Mouse (Mus musculus): ENCODE data around the gene Il6ra. TPM values are rescaled to one million over a fixed set of nuclear protein-coding genes. Genes with fewer than 3 reads are reported as not detected.

Il6ra gene
- polyA plus RNA-seq, 1 experiment from 2014 or later, result 1.6 TPM

GRCm38 (mm10) chr3:89826295-89826694, 86.7 kb downstream of the Il6ra start:
- no peaks in the 10 kb centered on the region for H3K9me3 ChIP-seq (ENCODE audit: control insufficient read depth, low read depth, low read length)
- no peaks in the 10 kb centered on the region for H3K36me3 ChIP-seq (ENCODE audit: control insufficient read depth, insufficient read depth, low read length)
- no peak overlapping the region for H3K4me2 ChIP-seq (replicated peaks; ENCODE audit: low read depth, low read length)
- H3K4me3 ChIP-seq (ENCODE audit: low read depth, low read length), result no peak overlapping the region
- ATAC-seq (ENCODE audit: insufficient number of reproducible peaks, insufficient read depth, low FRiP score, low read depth), result no peak
- H3K27ac ChIP-seq (ENCODE audit: low read length), result no peak overlapping the region
- WGBS, result 56% methylated on average over 3 of the region's 3 CpGs
- no peak overlapping the region for H3K9ac ChIP-seq (replicated peaks; ENCODE audit: low read depth, low read length)
- peaks cover 15% of the 10 kb centered on the region; the same call in 1 of the 2 replicates for H3K27me3 ChIP-seq (ENCODE audit: control insufficient read depth, insufficient read depth, low read length)
- H3K4me1 ChIP-seq (ENCODE audit: control insufficient read depth, insufficient read depth, low read length), result no peaks in the 10 kb centered on the region

DNA sequence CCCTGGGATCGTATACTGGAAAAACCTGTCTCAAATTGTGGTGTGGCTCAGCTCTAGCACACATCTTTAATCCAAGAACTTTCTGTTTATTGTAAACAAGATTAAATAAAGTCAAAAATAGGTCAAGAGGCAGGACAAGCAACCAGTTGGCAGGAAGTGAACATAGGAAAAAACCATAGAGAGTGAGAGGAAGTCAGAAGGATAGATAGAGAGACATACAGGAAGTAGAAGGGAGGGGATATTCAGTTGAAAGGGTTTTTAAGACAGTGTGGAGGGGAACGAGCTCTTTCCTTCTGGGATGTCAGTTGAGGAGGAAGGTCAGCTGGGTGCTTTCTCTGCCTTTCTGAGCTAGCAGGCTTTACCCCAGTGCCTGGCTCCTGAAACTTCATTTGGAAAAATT, 89.4 kb downstream of the Il6ra start:
- no peaks in the 10 kb centered on the region for H3K4me1 ChIP-seq (ENCODE audit: control insufficient read depth, insufficient read depth, low read length)
- no peak overlapping the region for H3K4me2 ChIP-seq (replicated peaks; ENCODE audit: low read depth, low read length)
- H3K36me3 ChIP-seq (ENCODE audit: control insufficient read depth, insufficient read depth, low read length), result no peaks in the 10 kb centered on the region
- WGBS, result 49% methylated on average over 2 of the region's 2 CpGs
- no peaks in the 10 kb centered on the region for H3K27me3 ChIP-seq (ENCODE audit: control insufficient read depth, insufficient read depth, low read length)
- no peak for ATAC-seq (ENCODE audit: insufficient number of reproducible peaks, insufficient read depth, low FRiP score, low read depth)
- H3K4me3 ChIP-seq (ENCODE audit: low read depth, low read length), result no peak overlapping the region
- no peak overlapping the region for H3K9ac ChIP-seq (replicated peaks; ENCODE audit: low read depth, low read length)
- H3K9me3 ChIP-seq (ENCODE audit: control insufficient read depth, low read depth, low read length), result no peaks in the 10 kb centered on the region
- no peak overlapping the region for H3K27ac ChIP-seq (ENCODE audit: low read length)

DNA sequence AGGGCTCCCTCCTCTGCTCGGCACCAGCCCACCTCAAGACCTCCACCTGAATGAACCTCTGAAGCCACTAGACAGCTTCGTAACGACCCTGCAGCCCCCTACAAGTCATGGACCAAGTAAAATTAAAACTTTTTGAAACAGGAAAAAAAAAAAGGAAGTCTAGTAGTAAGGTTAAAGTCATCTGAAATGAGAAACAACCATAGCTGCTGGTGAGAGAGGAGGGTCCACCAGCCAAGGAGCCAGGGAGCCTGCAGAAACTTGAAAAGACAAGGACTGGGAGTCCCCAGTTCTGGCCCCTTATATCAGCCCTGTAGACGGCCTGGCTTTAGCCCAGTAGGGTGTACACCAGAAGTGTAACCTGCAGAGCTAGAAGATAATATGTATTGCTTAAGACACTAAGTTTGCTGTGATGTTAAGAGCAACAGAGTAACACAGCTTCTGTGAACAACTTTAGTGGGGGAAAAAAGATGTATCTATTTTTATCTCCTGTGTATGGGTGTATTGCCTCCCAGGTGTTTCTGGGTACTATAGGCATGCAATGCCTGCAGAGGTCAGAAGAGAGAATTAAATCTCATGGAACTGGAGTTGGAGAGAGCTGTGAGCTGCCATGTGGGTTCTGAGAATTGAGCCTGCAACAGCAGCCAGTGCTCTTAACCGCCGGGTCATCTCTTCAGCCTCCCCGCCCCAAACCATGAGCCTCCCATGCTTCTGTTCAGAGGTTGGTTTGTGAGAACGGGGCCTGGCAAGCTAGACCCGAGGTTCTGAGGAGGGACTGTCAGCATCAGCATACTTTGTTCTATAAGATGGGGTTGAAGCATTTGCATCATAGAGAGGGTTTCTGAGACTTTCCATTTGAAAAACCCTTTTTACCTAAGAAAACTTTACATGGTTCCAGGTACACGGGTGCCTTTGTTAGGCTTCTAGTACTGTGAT, 91.2 kb downstream of the Il6ra start:
- Histone ChIP-seq H3K36me3 (ENCODE audit: control insufficient read depth, insufficient read depth, low read length) (no peaks in the 10 kb centered on the region), H3K9ac (replicated peaks; ENCODE audit: low read depth, low read length) (no peak overlapping the region), H3K27ac (ENCODE audit: low read length) (no peak overlapping the region), H3K4me1 (ENCODE audit: control insufficient read depth, insufficient read depth, low read length) (no peaks in the 10 kb centered on the region), H3K4me2 (replicated peaks; ENCODE audit: low read depth, low read length) (no peak overlapping the region), H3K4me3 (ENCODE audit: low read depth, low read length) (no peak overlapping the region), H3K9me3 (ENCODE audit: control insufficient read depth, low read depth, low read length) (no peaks in the 10 kb centered on the region), H3K27me3 (ENCODE audit: control insufficient read depth, insufficient read depth, low read length) (no peaks in the 10 kb centered on the region)
- WGBS, result 72% methylated on average over 10 of the region's 10 CpGs
- no peak for ATAC-seq (ENCODE audit: insufficient number of reproducible peaks, insufficient read depth, low FRiP score, low read depth)

DNA sequence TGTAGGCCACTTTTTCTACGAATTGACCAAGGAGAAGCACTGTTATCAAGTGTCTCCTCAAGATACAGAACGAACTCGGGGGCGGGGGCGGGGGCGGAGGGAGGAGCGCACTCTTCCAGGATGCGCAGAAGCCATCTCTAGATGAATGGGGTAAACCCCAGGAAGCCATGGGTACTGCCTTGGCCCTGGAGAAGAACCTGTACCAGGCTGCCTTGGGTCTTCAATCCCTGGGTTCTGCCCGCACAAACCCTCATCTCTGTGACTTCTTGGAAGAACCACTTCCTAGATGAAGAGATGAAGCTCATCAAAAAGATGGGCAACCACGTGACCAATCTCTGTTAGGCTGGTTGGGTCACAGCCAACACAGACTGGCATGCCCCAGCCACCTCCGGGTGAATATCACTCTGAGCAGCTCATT, 91.9 kb downstream of the Il6ra start:
- no peaks in the 10 kb centered on the region for H3K4me1 ChIP-seq (ENCODE audit: control insufficient read depth, insufficient read depth, low read length)
- H3K9me3 ChIP-seq (ENCODE audit: control insufficient read depth, low read depth, low read length), result no peaks in the 10 kb centered on the region
- no peak overlapping the region for H3K9ac ChIP-seq (replicated peaks; ENCODE audit: low read depth, low read length)
- H3K27ac ChIP-seq (ENCODE audit: low read length), result no peak overlapping the region
- no peak overlapping the region for H3K4me2 ChIP-seq (replicated peaks; ENCODE audit: low read depth, low read length)
- H3K36me3 ChIP-seq (ENCODE audit: control insufficient read depth, insufficient read depth, low read length), result no peaks in the 10 kb centered on the region
- no peaks in the 10 kb centered on the region for H3K27me3 ChIP-seq (ENCODE audit: control insufficient read depth, insufficient read depth, low read length)
- 82% methylated on average over 11 of the region's 11 CpGs for WGBS
- ATAC-seq (ENCODE audit: insufficient number of reproducible peaks, insufficient read depth, low FRiP score, low read depth), result no peak
- H3K4me3 ChIP-seq (ENCODE audit: low read depth, low read length), result no peak overlapping the region

- 85% methylated on average over 12 of the region's 12 CpGs for WGBS
- Histone ChIP-seq H3K9ac (replicated peaks; ENCODE audit: low read depth, low read length) (no peak overlapping the region), H3K36me3 (ENCODE audit: control insufficient read depth, insufficient read depth, low read length) (no peaks in the 10 kb centered on the region), H3K27me3 (ENCODE audit: control insufficient read depth, insufficient read depth, low read length) (no peaks in the 10 kb centered on the region), H3K4me2 (replicated peaks; ENCODE audit: low read depth, low read length) (no peak overlapping the region), H3K9me3 (ENCODE audit: control insufficient read depth, low read depth, low read length) (no peaks in the 10 kb centered on the region), H3K4me3 (ENCODE audit: low read depth, low read length) (no peak overlapping the region), H3K4me1 (ENCODE audit: control insufficient read depth, insufficient read depth, low read length) (no peaks in the 10 kb centered on the region), H3K27ac (ENCODE audit: low read length) (no peak overlapping the region)
- no peak for ATAC-seq (ENCODE audit: insufficient number of reproducible peaks, insufficient read depth, low FRiP score, low read depth)
These were observed 92.5 kb downstream of the Il6ra start for GRCm38 (mm10) chr3:89820311-89821095.

- H3K9me3 ChIP-seq (ENCODE audit: control insufficient read depth, low read depth, low read length), result no peaks in the 10 kb centered on the region
- ATAC-seq (ENCODE audit: insufficient number of reproducible peaks, insufficient read depth, low FRiP score, low read depth), result no peak
- H3K27ac ChIP-seq (ENCODE audit: low read length), result no peak overlapping the region
- H3K36me3 ChIP-seq (ENCODE audit: control insufficient read depth, insufficient read depth, low read length), result no peaks in the 10 kb centered on the region
- no peak overlapping the region for H3K4me2 ChIP-seq (replicated peaks; ENCODE audit: low read depth, low read length)
- 59% methylated on average over 7 of the region's 7 CpGs for WGBS
- no peaks in the 10 kb centered on the region for H3K27me3 ChIP-seq (ENCODE audit: control insufficient read depth, insufficient read depth, low read length)
- H3K4me1 ChIP-seq (ENCODE audit: control insufficient read depth, insufficient read depth, low read length), result no peaks in the 10 kb centered on the region
- H3K4me3 ChIP-seq (ENCODE audit: low read depth, low read length), result no peak overlapping the region
- no peak overlapping the region for H3K9ac ChIP-seq (replicated peaks; ENCODE audit: low read depth, low read length)
These were observed 93.1 kb downstream of the Il6ra start for GRCm38 (mm10) chr3:89819897-89820296.

GRCm38 (mm10) chr3:89818605-89819004, 94.4 kb downstream of the Il6ra start:
- Histone ChIP-seq H3K9ac (replicated peaks; ENCODE audit: low read depth, low read length) (no peak overlapping the region), H3K4me1 (ENCODE audit: control insufficient read depth, insufficient read depth, low read length) (no peaks in the 10 kb centered on the region), H3K36me3 (ENCODE audit: control insufficient read depth, insufficient read depth, low read length) (no peaks in the 10 kb centered on the region), H3K27ac (ENCODE audit: low read length) (no peak overlapping the region), H3K4me3 (ENCODE audit: low read depth, low read length) (no peak overlapping the region), H3K27me3 (ENCODE audit: control insufficient read depth, insufficient read depth, low read length) (no peaks in the 10 kb centered on the region), H3K9me3 (ENCODE audit: control insufficient read depth, low read depth, low read length) (no peaks in the 10 kb centered on the region), H3K4me2 (replicated peaks; ENCODE audit: low read depth, low read length) (no peak overlapping the region)
- no peak for ATAC-seq (ENCODE audit: insufficient number of reproducible peaks, insufficient read depth, low FRiP score, low read depth)
- 72% methylated on average over 3 of the region's 3 CpGs for WGBS

GRCm38 (mm10) chr3:89817056-89817455, 95.9 kb downstream of the Il6ra start:
- no peak overlapping the region for H3K4me2 ChIP-seq (replicated peaks; ENCODE audit: low read depth, low read length)
- no peaks in the 10 kb centered on the region for H3K9me3 ChIP-seq (ENCODE audit: control insufficient read depth, low read depth, low read length)
- no peak overlapping the region for H3K27ac ChIP-seq (ENCODE audit: low read length)
- no peaks in the 10 kb centered on the region for H3K27me3 ChIP-seq (ENCODE audit: control insufficient read depth, insufficient read depth, low read length)
- H3K4me1 ChIP-seq (ENCODE audit: control insufficient read depth, insufficient read depth, low read length), result no peaks in the 10 kb centered on the region
- no peak overlapping the region for H3K4me3 ChIP-seq (ENCODE audit: low read depth, low read length)
- WGBS, result 64% methylated on average over 4 of the region's 4 CpGs
- H3K9ac ChIP-seq (replicated peaks; ENCODE audit: low read depth, low read length), result no peak overlapping the region
- ATAC-seq (ENCODE audit: insufficient number of reproducible peaks, insufficient read depth, low FRiP score, low read depth), result no peak
- no peaks in the 10 kb centered on the region for H3K36me3 ChIP-seq (ENCODE audit: control insufficient read depth, insufficient read depth, low read length)
